Mouse (Mus musculus) lung, postnatal 0 days (tissue): ENCODE measurements around the gene Stx18. TPM values are rescaled to one million over a fixed set of nuclear protein-coding genes. Genes with fewer than 3 reads are reported as not detected.

Source experiments
- ATAC-seq: fragments of 200-750 bp; cut with Nextera tagmentation; 2 replicates; pipeline ENCODE4 v1.8.0; 2017; ENCODE audit warnings: moderate library complexity
- DNase-seq: peaks from one replicate; pipeline ENCODE4 v3.0.0-alpha.2; 2016; ENCODE audit warnings: low spot score
- H3K27ac ChIP-seq: fragments of 300-500 bp; sonication (generic); 2 replicates; pipeline ENCODE4 v1.5.1; 2014; ENCODE audit warnings: antibody characterized with exemption, mild to moderate bottlenecking, low read length, mixed read lengths
- H3K27me3 ChIP-seq: fragments of 300-500 bp; sonication (generic); replicated peaks from 2 replicates; pipeline ENCODE4 v1.6.1; 2014; ENCODE audit warnings: low read length, mixed read lengths; ENCODE audit not compliant: insufficient read depth
- H3K36me3 ChIP-seq: fragments of 300-500 bp; sonication (generic); 2 replicates; pipeline ENCODE4 v1.6.1; 2014; ENCODE audit warnings: low read length, mixed read lengths; ENCODE audit not compliant: insufficient read depth
- H3K4me1 ChIP-seq: fragments of 300-500 bp; sonication (generic); 2 replicates; pipeline ENCODE4 v1.6.1; 2014; ENCODE audit warnings: antibody characterized with exemption, low read depth, low read length, mixed read lengths; ENCODE audit not compliant: insufficient read depth
- H3K4me2 ChIP-seq: fragments of 300-500 bp; sonication (generic); replicated peaks from 2 replicates; pipeline ENCODE4 v1.6.1; 2014; ENCODE audit warnings: low read depth, mild to moderate bottlenecking, low read length, moderate library complexity, mixed read lengths
- H3K4me3 ChIP-seq: fragments of 300-500 bp; sonication (generic); 2 replicates; pipeline ENCODE4 v1.5.1; 2014; ENCODE audit warnings: low read depth, low read length
- H3K9ac ChIP-seq: fragments of 300-500 bp; sonication (generic); replicated peaks from 2 replicates; pipeline ENCODE4 v1.6.1; 2014; ENCODE audit warnings: low read depth, mild to moderate bottlenecking
- H3K9me3 ChIP-seq: fragments of 300-500 bp; sonication (generic); 2 replicates; pipeline ENCODE4 v1.6.1; 2016; ENCODE audit warnings: low read length, mixed read lengths
- CTCF ChIP-seq: IDR thresholded peaks from 2 replicates; pipeline ENCODE4 v1.5.1; 2016; ENCODE audit warnings: antibody characterized with exemption, mild to moderate bottlenecking
- EP300 ChIP-seq: IDR thresholded peaks from 2 replicates; pipeline ENCODE4 v1.6.1; 2016; ENCODE audit warnings: antibody characterized with exemption, mild to moderate bottlenecking, control low read depth
- WGBS: fragments of 180-500 bp; shearing (Covaris S2); extraction: QIAGEN DNeasy Blood & Tissue Kit; methylation state at CpG from one replicate; pipeline ENCODE4 v1.1.7; 2014; 5-methylcytosine and 5-hydroxymethylcytosine counted together
- polyA plus RNA-seq: library from polyadenylated mRNA; unstranded; fragments of >200 nt; fragmentation: Nextera tagmentation; extraction: Ambion mirVana; gene quantifications from 2 replicates; pipeline ENCODE4 v1.2.1, GENCODE M21; 2015

Stx18 gene
- polyA plus RNA-seq, 1 experiment from 2014 or later: 27.9 TPM

GRCm38 (mm10) chr5:38009071-38009470 lies 29.5 kb upstream of the Stx18 start:
- DNase-seq (no peak), ATAC-seq (no peak)
- Histone ChIP-seq H3K9ac (no peak overlapping the region), H3K4me1 (no peaks in the 10 kb centered on the region), H3K4me2 (no peak overlapping the region), H3K27me3 (no peaks in the 10 kb centered on the region), H3K27ac (no peak overlapping the region), H3K36me3 (no peaks in the 10 kb centered on the region), H3K4me3 (no peak overlapping the region), H3K9me3 (no peaks in the 10 kb centered on the region)
- no peak for TF ChIP-seq EP300
- TF ChIP-seq CTCF: no peak
- WGBS: 69% methylated on average over 4 of the region's 4 CpGs

GRCm38 (mm10) chr5:38014916-38015315 lies 23.6 kb upstream of the Stx18 start:
- Histone ChIP-seq H3K36me3 (no peaks in the 10 kb centered on the region), H3K27me3 (no peaks in the 10 kb centered on the region), H3K4me1 (no peaks in the 10 kb centered on the region), H3K27ac (no peak overlapping the region), H3K4me3 (no peak overlapping the region), H3K4me2 (no peak overlapping the region), H3K9ac (no peak overlapping the region), H3K9me3 (no peaks in the 10 kb centered on the region)
- DNase-seq: no peak
- WGBS: 68% methylated on average over 3 of the region's 3 CpGs
- ATAC-seq: no peak
- TF ChIP-seq CTCF (no peak), EP300 (no peak)

DNA sequence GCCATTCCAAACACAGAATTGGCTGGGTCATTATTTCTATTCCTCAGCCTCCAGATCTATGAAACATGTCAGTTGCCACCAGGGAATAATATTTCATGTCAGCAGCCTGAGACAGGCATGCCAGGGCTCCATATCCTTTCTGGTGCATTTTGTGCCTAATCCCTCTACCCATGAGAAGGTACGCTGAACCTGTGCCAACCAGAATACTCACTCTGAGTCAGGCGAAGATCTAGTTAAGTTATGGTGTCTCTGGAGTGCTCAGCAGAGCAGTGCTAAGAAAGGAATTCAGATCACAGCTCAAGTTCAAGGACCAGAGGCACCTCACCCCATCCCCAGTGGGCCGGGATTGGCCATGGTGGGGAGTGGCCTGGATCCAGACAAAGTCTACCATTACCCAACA lies 21.6 kb upstream of the Stx18 start:
- Histone ChIP-seq H3K36me3 (no peaks in the 10 kb centered on the region), H3K9me3 (no peaks in the 10 kb centered on the region), H3K4me1 (no peaks in the 10 kb centered on the region), H3K9ac (no peak overlapping the region), H3K4me3 (no peak overlapping the region), H3K4me2 (no peak overlapping the region), H3K27ac (no peak overlapping the region), H3K27me3 (no peaks in the 10 kb centered on the region)
- ATAC-seq: no peak
- TF ChIP-seq EP300 (no peak), CTCF (no peak)
- WGBS: 60% methylated on average over 3 of the region's 3 CpGs
- DNase-seq: no peak

- DNase-seq: no peak
- Histone ChIP-seq H3K4me3 (no peak overlapping the region), H3K9ac (no peak overlapping the region), H3K27me3 (no peaks in the 10 kb centered on the region), H3K36me3 (no peaks in the 10 kb centered on the region), H3K27ac (no peak overlapping the region), H3K9me3 (no peaks in the 10 kb centered on the region), H3K4me1 (no peaks in the 10 kb centered on the region), H3K4me2 (no peak overlapping the region)
- WGBS: 85% methylated on average over 5 of the region's 5 CpGs
- no peak for ATAC-seq
- TF ChIP-seq CTCF: no peak
- no peak for TF ChIP-seq EP300
These were observed 10.9 kb upstream of the Stx18 start for GRCm38 (mm10) chr5:38027656-38028055.

- peak overlapping the region; percentile 100 for H3K4me3 ChIP-seq
- peak; percentile 5 for DNase-seq
- no peaks in the 10 kb centered on the region for H3K27me3 ChIP-seq
- TF ChIP-seq CTCF (no peak), EP300 (no peak)
- no peaks in the 10 kb centered on the region for H3K36me3 ChIP-seq
- peak overlapping the region; percentile 84; the same call in 1 of the 2 replicates for H3K9ac ChIP-seq
- 16% methylated on average over 9 of the region's 9 CpGs for WGBS
- H3K9me3 ChIP-seq: no peaks in the 10 kb centered on the region
- no peak for ATAC-seq
- no peak overlapping the region for H3K27ac ChIP-seq
- H3K4me1 ChIP-seq: no peaks in the 10 kb centered on the region
- peak overlapping the region; percentile 78 for H3K4me2 ChIP-seq
These were observed 268 bp upstream of the Stx18 start for GRCm38 (mm10) chr5:38038274-38038673.

DNA sequence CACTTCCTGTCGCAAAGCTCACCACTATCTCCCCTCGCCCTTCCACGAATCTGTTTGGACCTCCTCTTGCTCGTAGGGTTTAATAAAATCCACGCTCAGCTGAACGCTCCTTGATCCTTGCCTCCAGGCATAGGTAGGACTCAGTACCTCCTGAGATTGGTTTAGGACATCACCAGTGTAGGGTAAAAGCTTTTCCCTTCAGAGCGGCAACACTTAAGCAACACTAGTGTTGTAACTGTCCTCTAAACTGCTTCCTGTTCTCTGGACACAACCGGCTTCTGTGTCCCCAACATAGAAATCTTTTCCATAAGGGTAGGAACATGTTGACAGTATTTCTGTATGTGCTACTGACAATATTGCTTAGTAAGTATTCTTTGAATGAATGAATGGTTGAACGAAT lies 1.3 kb downstream of the Stx18 start:
- Histone ChIP-seq H3K4me1 (no peaks in the 10 kb centered on the region), H3K27me3 (no peaks in the 10 kb centered on the region), H3K36me3 (no peaks in the 10 kb centered on the region), H3K4me3 (peak overlapping the region; percentile 100), H3K9ac (peak overlapping the region; percentile 84), H3K4me2 (peak overlapping the region; percentile 78), H3K9me3 (no peaks in the 10 kb centered on the region), H3K27ac (peak overlapping the region; percentile 65)
- ATAC-seq (0 out of 2 replicates have a peak, but pooled peaks have one; percentile 6), DNase-seq (peak; percentile 26)
- TF ChIP-seq CTCF (no peak), EP300 (no peak)
- 19% methylated on average over 9 of the region's 9 CpGs for WGBS

- no peaks in the 10 kb centered on the region for H3K36me3 ChIP-seq
- ATAC-seq (no peak), DNase-seq (no peak)
- no peaks in the 10 kb centered on the region for H3K4me1 ChIP-seq
- 58% methylated on average over 2 of the region's 2 CpGs for WGBS
- H3K4me3 ChIP-seq: no peak overlapping the region
- H3K9me3 ChIP-seq: no peaks in the 10 kb centered on the region
- no peak overlapping the region for H3K27ac ChIP-seq
- H3K27me3 ChIP-seq: no peaks in the 10 kb centered on the region
- no peak overlapping the region for H3K9ac ChIP-seq
- no peak overlapping the region for H3K4me2 ChIP-seq
- TF ChIP-seq CTCF (no peak), EP300 (no peak)
These were observed 6.4 kb downstream of the Stx18 start for GRCm38 (mm10) chr5:38044923-38045322.
